Mouse (Mus musculus): ENCODE data around the gene Gm49394. TPM values are rescaled to one million over a fixed set of nuclear protein-coding genes. Genes with fewer than 3 reads are reported as not detected.
A peak's percentile ranks its signal among the peaks of the same experiment; 100 is the strongest.

Gm49394 gene
- polyA plus RNA-seq, 1 experiment from 2014 or later, result not detected

DNA sequence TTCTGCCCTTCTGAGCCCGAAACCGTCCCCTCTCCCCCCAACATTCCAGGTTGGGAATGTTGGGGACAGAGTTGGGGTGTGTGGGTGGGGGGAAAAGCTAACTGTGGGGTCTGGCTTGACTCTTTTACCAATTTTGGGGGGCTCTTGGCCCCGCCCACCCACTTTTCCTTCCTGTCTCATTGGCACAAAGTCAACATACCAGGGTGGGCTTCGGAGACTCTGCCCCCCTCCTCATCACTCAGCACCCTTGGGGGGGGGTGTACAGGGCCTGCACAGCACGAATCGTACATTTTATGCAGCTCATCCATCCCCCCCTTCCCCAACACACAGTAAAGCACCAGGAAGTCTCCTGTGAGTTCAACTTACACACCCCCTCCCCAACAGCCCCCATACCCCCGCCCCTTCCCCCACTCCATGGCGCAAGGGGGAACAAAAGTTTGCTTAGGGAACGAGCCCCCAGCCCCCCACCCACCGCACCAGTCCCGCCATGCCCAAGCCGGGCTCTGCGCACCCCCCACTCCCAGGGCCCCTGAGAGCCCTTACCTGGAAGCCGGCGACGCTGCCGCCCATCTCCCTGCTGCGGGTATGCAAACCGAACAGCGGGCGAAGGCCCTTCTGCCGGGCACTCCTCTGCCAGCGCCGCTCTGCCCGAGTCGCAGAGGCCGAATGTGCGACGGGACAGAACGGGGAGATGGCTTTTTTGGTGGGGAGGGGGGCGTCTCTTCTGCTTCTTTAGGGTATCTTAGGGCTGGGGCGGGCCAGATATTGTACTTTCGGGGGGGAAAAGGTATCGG lies 11.7 kb downstream of the Gm49394 start:
- Histone ChIP-seq H3K27ac (replicated peaks) (no peak overlapping the region), H3K4me1 (peaks cover 26% of the 10 kb centered on the region), H3K4me3 (peak overlapping the region; percentile 43), H3K27me3 (peaks cover 94% of the 10 kb centered on the region), H3K9ac (replicated peaks) (peak overlapping the region; percentile 47; the same call in 1 of the 2 replicates), H3K9me3 (no peaks in the 10 kb centered on the region), H3K36me3 (no peaks in the 10 kb centered on the region), H3K4me2 (replicated peaks) (peak overlapping the region; percentile 52)
- under 1% methylated on average over 34 of the region's 34 CpGs for WGBS
- no peak for ATAC-seq (ENCODE audit: low FRiP score, low read depth)

DNA sequence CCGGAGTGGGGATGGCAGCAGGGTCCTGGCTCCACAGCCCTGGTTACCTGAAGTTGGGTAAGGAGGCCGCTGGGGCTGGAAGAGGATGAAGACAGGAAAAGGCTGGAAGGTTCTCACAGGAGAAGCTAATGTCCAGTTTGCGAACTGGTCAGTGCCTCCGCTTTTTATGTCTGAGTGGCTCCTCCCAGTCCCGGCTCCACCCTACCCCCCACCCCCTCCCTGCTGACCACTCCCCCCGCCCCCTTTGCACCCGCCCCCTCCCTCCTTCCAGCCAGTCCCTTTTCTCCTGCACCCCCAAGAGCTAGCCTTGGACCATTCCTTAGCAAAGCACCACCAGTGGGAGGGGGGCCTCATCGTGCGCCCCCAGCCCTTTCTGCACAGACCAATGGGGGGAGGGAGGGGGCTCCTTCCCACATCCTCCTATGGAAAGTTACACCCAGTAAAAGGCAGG lies 12.4 kb downstream of the Gm49394 start:
- no peak overlapping the region for H3K4me2 ChIP-seq (replicated peaks)
- no peak for ATAC-seq (ENCODE audit: low FRiP score, low read depth)
- H3K9ac ChIP-seq (replicated peaks), result no peak overlapping the region
- H3K36me3 ChIP-seq, result no peaks in the 10 kb centered on the region
- peak overlapping the region; percentile 9; the same call in 1 of the 2 replicates for H3K4me3 ChIP-seq
- no peaks in the 10 kb centered on the region for H3K9me3 ChIP-seq
- H3K27ac ChIP-seq (replicated peaks), result no peak overlapping the region
- WGBS, result 2% methylated on average over 6 of the region's 9 CpGs
- H3K4me1 ChIP-seq, result peaks cover 26% of the 10 kb centered on the region
- peaks cover 94% of the 10 kb centered on the region for H3K27me3 ChIP-seq

DNA sequence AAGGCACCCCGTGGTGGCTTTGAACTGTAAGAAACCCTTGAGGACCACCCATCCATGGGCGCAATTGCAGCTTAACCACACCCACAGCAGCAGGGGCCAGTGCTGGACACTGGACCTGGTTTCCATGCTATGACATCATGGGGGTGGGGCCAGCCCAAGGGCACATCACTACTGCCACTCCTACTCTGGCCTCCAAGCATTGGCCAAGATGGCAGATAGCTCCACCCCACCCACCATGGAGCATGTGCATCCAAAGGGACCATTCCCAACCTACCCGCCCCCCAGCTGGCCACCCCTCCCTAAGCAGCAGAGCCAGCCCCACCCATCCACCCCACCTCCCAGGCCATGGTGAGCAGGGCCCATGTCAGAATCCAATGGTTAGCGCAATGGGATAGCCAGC lies 13.7 kb downstream of the Gm49394 start:
- H3K4me1 ChIP-seq, result peaks cover 26% of the 10 kb centered on the region
- H3K4me3 ChIP-seq, result no peak overlapping the region

DNA sequence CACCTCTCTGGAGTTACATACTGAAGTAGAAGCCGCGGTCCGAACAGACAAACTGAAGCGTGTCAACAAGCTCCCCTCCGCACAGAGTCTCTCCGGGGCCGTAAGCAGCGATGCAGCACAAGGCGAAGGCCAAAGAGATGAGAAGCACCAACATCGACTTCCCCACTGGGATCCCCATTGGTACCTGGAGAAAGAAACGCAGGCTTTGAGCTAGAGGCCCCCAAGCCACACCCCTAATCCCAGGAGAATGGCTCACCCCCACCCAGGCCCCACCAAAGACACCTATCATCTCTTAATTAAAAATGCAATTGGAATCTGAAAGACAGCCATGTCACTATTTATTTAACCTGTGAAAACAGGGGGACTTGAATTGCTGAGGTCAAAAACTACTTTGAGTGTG lies 14.1 kb downstream of the Gm49394 start:
- peaks cover 23% of the 10 kb centered on the region for H3K4me1 ChIP-seq
- 6% methylated on average over 11 of the region's 11 CpGs for WGBS
- no peak for ATAC-seq (ENCODE audit: low FRiP score, low read depth)

More for the DNA sequence above, 13.7 kb downstream of the Gm49394 start:
- peaks cover 96% of the 10 kb centered on the region for H3K27me3 ChIP-seq
- H3K27ac ChIP-seq (replicated peaks), result no peak overlapping the region
- H3K9ac ChIP-seq (replicated peaks), result no peak overlapping the region
- no peak for ATAC-seq (ENCODE audit: low FRiP score, low read depth)
- no peak overlapping the region for H3K4me2 ChIP-seq (replicated peaks)
- no peaks in the 10 kb centered on the region for H3K36me3 ChIP-seq
- 38% methylated on average over 4 of the region's 4 CpGs for WGBS
- no peaks in the 10 kb centered on the region for H3K9me3 ChIP-seq

DNA sequence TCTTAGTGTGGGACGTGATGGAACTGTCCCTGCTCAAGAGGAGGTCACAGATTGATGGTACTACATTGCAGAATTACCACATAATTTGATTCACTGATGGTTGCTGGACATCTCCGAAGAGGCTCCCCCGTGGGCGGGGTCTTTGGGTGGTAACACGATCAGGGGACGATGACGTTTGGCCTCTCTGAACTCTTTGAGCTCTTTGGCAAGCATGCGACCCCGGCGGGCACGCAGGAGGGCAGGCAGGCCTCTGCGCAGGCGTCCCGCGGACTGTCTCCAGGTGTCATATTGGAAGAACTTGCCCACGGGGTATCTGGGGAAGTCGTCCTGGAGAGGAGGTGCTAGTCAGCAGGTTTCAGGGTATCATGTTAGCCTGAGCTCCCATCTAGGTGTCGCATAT lies 16.0 kb downstream of the Gm49394 start:
- ATAC-seq (ENCODE audit: low FRiP score, low read depth), result no peak

More for the DNA sequence above, 14.1 kb downstream of the Gm49394 start:
- H3K27ac ChIP-seq (replicated peaks), result no peak overlapping the region
- peaks cover 96% of the 10 kb centered on the region for H3K27me3 ChIP-seq
- no peak overlapping the region for H3K4me2 ChIP-seq (replicated peaks)
- no peak overlapping the region for H3K4me3 ChIP-seq
- no peak overlapping the region for H3K9ac ChIP-seq (replicated peaks)
- H3K9me3 ChIP-seq, result no peaks in the 10 kb centered on the region
- no peaks in the 10 kb centered on the region for H3K36me3 ChIP-seq

DNA sequence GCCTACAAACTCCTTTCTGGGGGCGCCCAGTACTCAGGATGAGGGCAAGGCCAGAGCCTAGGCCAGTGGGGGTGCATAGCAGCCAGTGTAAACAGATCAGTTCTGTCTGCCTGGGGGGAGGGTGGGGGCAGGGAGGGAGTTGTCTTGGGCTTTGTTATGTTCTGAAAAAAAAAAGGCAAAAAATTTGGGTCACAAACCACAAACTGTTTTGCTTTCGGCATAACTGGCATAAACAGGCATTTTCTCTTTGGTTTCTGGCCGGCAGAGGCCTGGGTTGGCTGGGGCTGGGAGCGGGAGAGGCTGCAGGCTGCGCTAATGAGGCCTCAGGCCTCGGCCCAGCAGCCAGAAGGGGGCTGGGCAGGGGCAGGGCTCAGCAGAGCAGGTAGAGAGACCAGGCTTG lies 23.1 kb downstream of the Gm49394 start:
- no peaks in the 10 kb centered on the region for H3K36me3 ChIP-seq
- no peak overlapping the region for H3K27ac ChIP-seq (replicated peaks)
- no peak for ATAC-seq (ENCODE audit: low FRiP score, low read depth)
- H3K4me1 ChIP-seq, result no peaks in the 10 kb centered on the region
- peaks cover 25% of the 10 kb centered on the region for H3K27me3 ChIP-seq
- H3K9ac ChIP-seq (replicated peaks), result no peak overlapping the region
- WGBS, result 31% methylated on average over 6 of the region's 6 CpGs
- H3K4me3 ChIP-seq, result no peak overlapping the region
- no peak overlapping the region for H3K4me2 ChIP-seq (replicated peaks)
- no peaks in the 10 kb centered on the region for H3K9me3 ChIP-seq

More for the DNA sequence above, 16.0 kb downstream of the Gm49394 start:
- H3K27me3 ChIP-seq, result peaks cover 88% of the 10 kb centered on the region
- no peak overlapping the region for H3K9ac ChIP-seq (replicated peaks)
- H3K36me3 ChIP-seq, result no peaks in the 10 kb centered on the region
- 11% methylated on average over 18 of the region's 18 CpGs for WGBS
- peaks cover 11% of the 10 kb centered on the region for H3K4me1 ChIP-seq
- H3K27ac ChIP-seq (replicated peaks), result no peak overlapping the region
- no peaks in the 10 kb centered on the region for H3K9me3 ChIP-seq
- no peak overlapping the region for H3K4me2 ChIP-seq (replicated peaks)
- no peak overlapping the region for H3K4me3 ChIP-seq

DNA sequence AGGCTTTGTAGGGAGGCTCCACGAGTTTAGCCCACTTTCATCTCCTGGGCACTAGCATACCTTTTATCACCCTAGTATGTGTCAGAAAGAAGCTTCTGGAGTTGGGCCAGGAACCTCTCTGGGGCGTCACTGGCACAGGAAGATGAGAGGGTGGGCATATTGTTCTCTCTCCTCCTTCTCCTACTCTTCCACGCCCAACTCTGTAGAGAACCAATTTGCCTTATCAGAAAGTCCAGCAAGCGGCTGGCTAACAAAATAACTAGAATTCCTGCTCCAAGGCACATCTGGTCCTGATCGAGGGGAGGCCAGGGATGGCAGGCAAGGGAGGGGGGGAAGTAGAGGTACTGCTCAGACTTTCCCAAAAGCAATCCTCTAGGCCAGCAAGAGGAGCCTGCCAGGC lies 24.7 kb downstream of the Gm49394 start:
- H3K27me3 ChIP-seq, result peaks cover 9% of the 10 kb centered on the region
- no peaks in the 10 kb centered on the region for H3K4me1 ChIP-seq
- no peak overlapping the region for H3K4me2 ChIP-seq (replicated peaks)
- WGBS, result 57% methylated on average over 5 of the region's 5 CpGs
- ATAC-seq (ENCODE audit: low FRiP score, low read depth), result no peak
- H3K36me3 ChIP-seq, result no peaks in the 10 kb centered on the region
- no peaks in the 10 kb centered on the region for H3K9me3 ChIP-seq
- no peak overlapping the region for H3K27ac ChIP-seq (replicated peaks)
- H3K9ac ChIP-seq (replicated peaks), result no peak overlapping the region
- no peak overlapping the region for H3K4me3 ChIP-seq

DNA sequence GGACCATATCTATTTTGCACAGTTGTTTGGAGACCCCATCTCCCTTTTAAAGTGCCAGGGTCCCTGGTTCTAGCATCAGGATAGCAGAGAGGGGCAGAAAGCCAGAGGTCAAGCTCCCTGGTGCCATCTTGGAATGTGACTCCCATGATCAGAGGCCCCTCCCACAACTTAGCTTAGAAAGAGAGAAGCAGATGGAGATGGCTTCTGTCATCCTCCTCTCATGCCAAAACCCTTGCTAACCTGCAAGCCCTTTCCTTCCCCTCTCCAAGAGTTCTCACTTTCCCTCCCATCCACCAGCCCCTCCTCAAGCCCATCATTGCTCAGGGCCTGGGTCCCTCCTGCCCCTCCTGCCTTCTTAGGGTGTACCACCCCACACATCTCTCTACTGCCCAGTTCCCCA lies 33.6 kb downstream of the Gm49394 start:
- ATAC-seq (ENCODE audit: low FRiP score, low read depth), result no peak
- Histone ChIP-seq H3K4me3 (no peak overlapping the region), H3K9me3 (no peaks in the 10 kb centered on the region), H3K27me3 (no peaks in the 10 kb centered on the region), H3K4me1 (peaks cover 4% of the 10 kb centered on the region; the same call in 1 of the 2 replicates), H3K36me3 (no peaks in the 10 kb centered on the region), H3K27ac (replicated peaks) (no peak overlapping the region), H3K4me2 (replicated peaks) (no peak overlapping the region), H3K9ac (replicated peaks) (no peak overlapping the region)

DNA sequence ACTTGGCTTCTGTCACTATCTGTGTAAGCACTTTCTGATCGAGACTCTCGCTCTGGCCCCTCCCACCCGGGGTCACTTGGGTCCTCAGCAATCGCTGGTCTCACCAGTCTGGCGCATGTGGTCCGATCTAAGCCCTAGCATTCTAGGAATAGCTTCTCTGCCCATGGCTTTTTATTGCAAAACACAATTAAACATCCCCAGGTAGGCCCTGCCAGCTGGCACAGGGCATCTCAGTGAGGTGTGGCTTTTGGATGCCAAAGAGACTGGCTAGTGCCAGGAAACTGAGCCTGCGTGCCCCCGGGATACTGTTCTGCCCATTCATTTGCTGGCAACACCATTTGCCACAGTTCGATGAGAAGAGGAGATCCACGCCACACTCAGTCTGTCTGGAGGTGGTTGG lies 39.1 kb downstream of the Gm49394 start:
- Histone ChIP-seq H3K9ac (replicated peaks) (no peak overlapping the region), H3K9me3 (no peaks in the 10 kb centered on the region), H3K27me3 (no peaks in the 10 kb centered on the region), H3K4me3 (no peak overlapping the region), H3K36me3 (no peaks in the 10 kb centered on the region), H3K27ac (replicated peaks) (no peak overlapping the region), H3K4me2 (replicated peaks) (no peak overlapping the region), H3K4me1 (no peaks in the 10 kb centered on the region)
- WGBS, result 90% methylated on average over 10 of the region's 10 CpGs
- no peak for ATAC-seq (ENCODE audit: low FRiP score, low read depth)

DNA sequence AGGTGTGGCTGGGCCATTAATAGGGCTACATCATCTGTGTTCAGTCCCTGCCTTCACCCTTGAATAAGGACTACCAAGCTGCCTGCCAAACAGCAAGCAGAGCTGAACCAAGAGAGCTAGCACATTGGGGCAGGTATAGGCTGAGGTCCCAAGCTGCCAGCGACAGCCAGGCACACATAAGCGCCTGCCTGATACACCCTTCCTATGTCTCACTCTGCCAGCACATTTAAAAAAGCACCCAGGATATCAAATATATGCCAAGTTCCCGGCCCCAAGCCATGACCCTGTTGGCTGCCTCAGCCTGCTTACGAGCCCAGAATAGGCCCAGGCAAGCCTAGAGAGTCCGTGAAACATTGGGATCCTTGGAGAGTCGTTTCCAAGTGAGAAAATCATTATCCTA lies 39.9 kb downstream of the Gm49394 start:
- no peak for ATAC-seq (ENCODE audit: low FRiP score, low read depth)

DNA sequence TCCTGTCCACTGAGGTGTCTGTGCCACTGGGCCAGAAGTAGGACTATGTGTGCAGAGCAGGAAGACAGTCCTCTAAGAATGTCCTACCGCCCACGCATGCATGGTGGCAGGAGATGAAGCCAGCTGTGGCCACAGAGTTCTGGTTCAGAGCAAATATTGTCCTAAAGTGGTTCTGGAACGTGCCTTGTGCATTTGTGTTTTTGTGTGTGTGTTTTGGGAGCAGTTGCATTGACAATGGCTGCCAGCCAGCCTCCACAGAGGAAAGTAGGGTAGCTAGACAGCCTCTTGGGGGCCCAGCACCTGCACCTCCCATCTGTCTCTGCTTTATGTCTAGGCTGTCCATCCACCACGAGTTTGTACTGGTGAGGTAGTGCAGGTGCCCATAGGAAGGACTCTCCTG lies 47.6 kb downstream of the Gm49394 start:
- Histone ChIP-seq H3K27me3 (no peaks in the 10 kb centered on the region), H3K9me3 (no peaks in the 10 kb centered on the region), H3K36me3 (no peaks in the 10 kb centered on the region), H3K4me3 (no peak overlapping the region), H3K9ac (replicated peaks) (no peak overlapping the region), H3K27ac (replicated peaks) (no peak overlapping the region), H3K4me1 (no peaks in the 10 kb centered on the region), H3K4me2 (replicated peaks) (no peak overlapping the region)
- WGBS, result 77% methylated on average over 4 of the region's 4 CpGs
- no peak for ATAC-seq (ENCODE audit: low FRiP score, low read depth)

More for the DNA sequence above, 39.9 kb downstream of the Gm49394 start:
- Histone ChIP-seq H3K4me1 (no peaks in the 10 kb centered on the region), H3K27me3 (no peaks in the 10 kb centered on the region), H3K4me2 (replicated peaks) (no peak overlapping the region), H3K9me3 (no peaks in the 10 kb centered on the region), H3K9ac (replicated peaks) (no peak overlapping the region), H3K27ac (replicated peaks) (no peak overlapping the region), H3K4me3 (no peak overlapping the region), H3K36me3 (no peaks in the 10 kb centered on the region)
- 89% methylated on average over 6 of the region's 6 CpGs for WGBS

DNA sequence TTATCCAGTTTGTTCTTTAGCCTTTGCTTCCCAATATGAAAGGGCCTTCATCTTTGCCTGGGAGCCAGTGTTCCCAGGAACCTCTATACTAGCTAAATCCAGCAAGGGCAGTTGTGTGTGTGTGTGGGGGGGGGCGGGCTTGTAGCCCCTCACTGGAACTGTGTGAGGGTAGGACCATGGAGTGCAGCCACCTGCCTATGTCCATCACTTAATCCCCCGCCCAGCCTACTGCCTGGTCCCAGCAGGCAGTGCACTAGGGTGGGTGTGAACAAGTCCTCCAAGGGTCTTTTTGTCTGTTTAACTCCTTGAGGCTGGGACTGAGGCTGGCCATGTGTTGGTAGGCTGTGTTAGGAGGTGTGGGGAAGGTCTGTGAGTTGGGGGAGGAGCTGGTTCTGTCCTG lies 56.7 kb downstream of the Gm49394 start:
- Histone ChIP-seq H3K4me2 (replicated peaks) (no peak overlapping the region), H3K9ac (replicated peaks) (no peak overlapping the region), H3K27me3 (no peaks in the 10 kb centered on the region), H3K4me3 (no peak overlapping the region), H3K36me3 (no peaks in the 10 kb centered on the region), H3K9me3 (no peaks in the 10 kb centered on the region), H3K27ac (replicated peaks) (no peak overlapping the region), H3K4me1 (peaks cover 18% of the 10 kb centered on the region)
- WGBS, result 68% methylated on average over 2 of the region's 2 CpGs
- ATAC-seq (ENCODE audit: low FRiP score, low read depth), result no peak
